Mouse (Mus musculus) ovary, adult 18-20 months (tissue): ENCODE measurements at regions not wholly inside any gene's neighbourhood (a gene's known extent, or its start where the extent isn't known, plus 50 kb on each side); places are given as distances from the start of the nearest gene placed in this dataset.

Experiments
- DNase-seq: peaks from one replicate; pipeline ENCODE4 v3.0.0; 2022; ENCODE audit warnings: low spot score, mixed read lengths

- no peak for DNase-seq
Observed at GRCm38 (mm10) chr8:88972993-88973690, 70.8 kb downstream of the Sall1 start.

DNA sequence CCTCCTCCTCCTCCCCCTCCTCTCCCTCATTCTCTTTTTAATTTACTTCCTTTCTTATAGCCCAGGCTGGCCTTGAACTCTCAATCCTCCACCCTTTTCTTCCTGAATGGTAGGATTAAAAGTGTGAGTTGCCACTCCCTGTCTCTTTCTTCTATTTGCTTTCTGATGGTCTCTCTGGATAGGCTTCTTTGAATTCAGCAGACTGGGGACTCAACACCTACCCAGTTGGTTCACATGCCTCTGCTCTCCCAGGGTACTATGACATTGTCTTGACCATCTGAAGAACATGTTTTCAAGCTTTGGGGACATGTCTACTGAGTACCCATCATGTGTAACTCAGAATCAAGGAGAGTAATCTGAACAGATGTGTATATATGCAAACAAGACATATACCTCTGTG is 85.1 kb downstream of the Sall1 start:
- DNase-seq: no peak

DNA sequence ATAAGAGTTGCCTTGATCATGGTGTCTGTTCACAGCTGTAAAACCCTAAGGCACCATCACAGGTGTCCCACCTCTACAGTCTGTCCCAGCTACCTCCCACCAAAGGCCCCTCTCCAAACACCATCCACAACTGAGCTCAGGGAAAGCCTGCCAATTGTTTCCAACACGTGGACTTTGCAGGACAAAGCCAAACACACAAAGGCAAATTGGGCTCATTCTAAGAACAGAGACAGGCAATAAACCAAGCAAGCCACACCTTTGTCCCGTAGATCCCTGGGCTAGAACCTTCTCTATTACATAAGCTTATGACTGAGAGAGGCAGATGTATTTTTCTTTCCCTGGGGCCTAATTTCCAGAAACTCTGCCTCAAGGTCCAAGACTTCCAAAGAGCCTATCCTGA is 90.8 kb downstream of the Sall1 start:
- no peak for DNase-seq

DNA sequence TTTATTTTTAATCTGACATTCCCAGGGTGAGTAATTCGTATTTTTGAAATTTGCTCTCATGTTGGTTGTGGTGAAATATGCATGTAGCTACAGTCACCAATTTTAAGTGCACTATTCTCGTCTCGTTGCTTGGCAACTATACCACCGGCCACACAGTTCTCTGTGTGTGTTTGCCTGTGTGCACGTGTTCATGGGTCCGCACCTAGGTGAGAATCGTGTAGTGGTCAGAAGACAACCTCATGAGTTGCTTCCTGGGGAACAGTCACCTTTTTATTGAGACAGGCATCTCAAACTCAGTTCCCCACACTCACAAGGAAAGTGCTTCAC is 92.2 kb downstream of the Sall1 start:
- DNase-seq: no peak

GRCm38 (mm10) chr8:88951145-88951828 is 92.7 kb downstream of the Sall1 start:
- DNase-seq: no peak

DNA sequence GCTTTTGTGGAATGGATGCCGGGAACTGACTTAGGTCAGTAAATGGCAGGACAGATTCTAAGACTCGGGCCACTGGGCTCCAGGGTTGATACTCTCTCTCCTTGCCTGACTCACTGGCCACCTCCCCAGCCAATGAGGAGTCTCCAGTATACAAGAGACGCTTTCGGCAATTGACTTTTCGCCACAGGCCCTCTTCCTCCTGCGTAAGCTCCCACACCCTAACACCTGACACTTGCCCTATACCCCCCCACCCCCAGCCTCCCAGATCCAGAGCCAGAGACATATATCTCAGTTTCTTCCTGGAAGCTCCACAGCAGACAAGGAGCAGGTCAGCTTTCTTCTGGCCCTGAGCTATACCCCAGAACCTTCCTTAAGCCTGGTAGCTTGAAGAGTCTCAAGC is 94.0 kb downstream of the Sall1 start:
- no peak for DNase-seq

DNA sequence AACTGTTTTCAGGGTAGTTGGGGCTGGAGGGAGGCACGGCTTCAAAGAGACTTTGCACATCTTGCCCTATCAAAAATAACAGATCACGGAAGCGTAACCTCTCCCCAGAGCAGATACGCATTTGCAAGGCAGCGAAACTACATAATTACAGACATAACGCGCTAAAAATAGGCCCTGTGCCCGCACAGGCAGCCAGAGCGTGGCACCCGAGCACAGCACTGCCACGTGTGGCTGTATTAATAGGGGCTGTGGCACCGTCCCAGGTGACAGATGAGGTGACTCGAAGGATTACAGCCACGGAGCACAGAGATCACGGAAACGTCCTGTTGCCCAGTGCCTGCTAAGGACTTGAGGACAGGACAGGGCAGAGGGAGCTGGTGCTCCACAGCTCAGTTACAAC is 95.0 kb downstream of the Sall1 start:
- no peak for DNase-seq

DNA sequence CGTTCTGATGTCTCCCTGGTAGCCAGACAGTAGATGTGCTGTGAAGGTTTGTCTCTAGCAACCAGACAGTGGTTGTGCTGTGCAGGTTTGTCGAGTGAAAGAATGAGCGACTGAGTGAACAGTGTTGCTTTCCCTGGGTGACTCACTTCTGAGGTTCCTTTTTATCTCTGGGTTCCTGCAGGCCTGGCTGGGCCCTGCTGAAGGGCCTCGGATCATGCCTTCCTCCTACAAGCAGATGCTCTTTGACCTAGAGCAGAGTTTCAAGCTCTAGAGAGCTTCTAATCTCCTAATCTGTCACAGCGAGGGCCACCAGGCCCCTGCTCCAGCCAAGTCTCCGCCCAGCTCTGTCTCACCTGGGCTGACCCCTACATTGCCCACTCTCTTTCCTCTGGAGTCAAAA is 95.6 kb downstream of the Sall1 start:
- DNase-seq: no peak

GRCm38 (mm10) chr8:88947384-88947783 is 96.6 kb downstream of the Sall1 start:
- no peak for DNase-seq

GRCm38 (mm10) chr8:88945656-88946055 is 98.3 kb downstream of the Sall1 start:
- no peak for DNase-seq

- no peak for DNase-seq
Observed at GRCm38 (mm10) chr8:88944038-88944437, 99.9 kb downstream of the Sall1 start.

DNA sequence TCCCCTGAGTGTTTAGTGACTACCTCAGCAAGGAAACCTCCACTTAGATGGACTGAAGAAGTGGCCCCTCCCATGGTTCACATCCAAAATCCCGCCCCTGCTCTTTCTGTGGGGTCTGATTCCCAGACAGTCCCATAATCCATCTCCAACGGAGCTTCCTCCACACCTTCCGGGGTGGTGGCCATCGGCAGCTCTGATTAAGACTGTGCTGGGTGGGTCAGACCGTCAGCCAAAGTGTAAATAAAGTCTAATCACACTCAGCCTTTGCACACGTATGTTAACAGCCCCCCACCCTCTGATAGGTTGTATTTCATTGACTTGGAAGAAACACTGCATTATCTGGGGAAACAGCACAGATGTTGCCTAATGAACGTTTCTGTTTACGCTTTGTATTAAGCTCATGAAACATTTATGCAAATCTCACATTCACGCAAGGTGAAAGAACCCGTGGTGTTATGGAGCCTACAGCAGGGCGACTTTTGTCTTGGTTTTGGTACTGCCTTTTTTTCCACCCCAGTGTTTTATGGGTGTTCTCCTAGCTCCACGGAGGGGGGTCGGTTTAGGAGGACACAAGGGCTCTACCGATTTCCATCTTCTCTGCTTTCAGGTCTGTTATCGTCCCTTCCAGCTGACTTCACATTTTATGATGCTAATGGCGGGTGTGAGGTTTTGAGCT is 104.8 kb downstream of the Sall1 start:
- DNase-seq: no peak

DNA sequence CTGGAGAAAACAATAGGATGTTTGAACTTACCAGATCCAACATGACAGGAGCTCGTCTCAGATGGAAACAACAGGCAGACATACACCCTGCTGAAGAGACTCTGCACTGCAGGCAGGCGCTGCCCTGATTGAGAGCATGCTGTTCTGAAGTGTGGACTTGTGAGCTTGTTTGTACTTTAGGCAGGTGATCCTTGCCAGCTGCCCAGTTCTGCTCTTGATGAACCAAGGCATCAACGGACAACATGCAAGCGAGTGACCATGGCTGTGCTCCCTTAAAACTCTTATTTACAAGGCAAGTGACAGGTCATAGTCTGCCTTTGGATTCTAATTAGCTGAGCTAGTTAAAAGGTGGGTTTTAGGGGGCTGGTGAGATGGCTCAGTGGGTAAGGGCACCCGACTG is 109.3 kb downstream of the Sall1 start:
- no peak for DNase-seq

- DNase-seq: no peak
Observed at GRCm38 (mm10) chr8:88931050-88931449, 112.9 kb downstream of the Sall1 start.

GRCm38 (mm10) chr8:88930370-88930769 is 113.6 kb downstream of the Sall1 start:
- DNase-seq: no peak

DNA sequence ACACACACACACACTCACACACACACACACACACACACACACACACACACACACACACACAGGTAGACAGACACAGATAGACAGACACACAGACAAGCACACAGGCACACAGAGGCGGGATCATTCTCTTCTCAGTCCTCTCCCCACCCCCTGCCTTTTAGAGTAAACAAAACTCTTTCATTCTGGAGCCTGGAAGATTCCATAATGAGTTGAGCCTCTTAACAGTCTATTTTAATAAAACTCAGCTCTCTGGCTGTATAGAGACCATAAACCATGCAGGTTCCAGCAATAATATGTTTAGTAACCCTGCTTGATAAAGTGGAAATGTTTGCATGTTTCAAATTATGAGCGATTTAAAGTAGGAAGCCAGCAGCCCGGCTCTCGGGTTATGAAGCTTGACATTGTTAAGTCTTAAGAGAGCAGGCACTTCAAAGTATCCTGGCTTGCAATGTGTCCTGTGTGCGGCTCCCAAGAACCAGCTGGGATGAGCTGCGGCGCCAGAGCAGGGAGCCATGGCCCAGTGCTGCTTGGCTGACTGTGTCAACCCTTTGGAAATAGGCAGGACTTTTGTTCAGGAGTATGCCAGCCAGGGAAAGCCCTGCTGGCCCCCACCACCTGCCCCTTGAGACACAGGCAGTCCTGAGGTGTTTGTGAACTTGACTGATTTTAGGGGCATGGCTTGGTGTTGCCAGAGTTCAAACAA is 115.1 kb downstream of the Sall1 start:
- DNase-seq: no peak

- peak; percentile 4 for DNase-seq
Observed at GRCm38 (mm10) chr8:88922840-88923239, 121.1 kb downstream of the Sall1 start.

- no peak for DNase-seq
Observed at GRCm38 (mm10) chr8:88921967-88922366, 122.0 kb downstream of the Sall1 start.

DNA sequence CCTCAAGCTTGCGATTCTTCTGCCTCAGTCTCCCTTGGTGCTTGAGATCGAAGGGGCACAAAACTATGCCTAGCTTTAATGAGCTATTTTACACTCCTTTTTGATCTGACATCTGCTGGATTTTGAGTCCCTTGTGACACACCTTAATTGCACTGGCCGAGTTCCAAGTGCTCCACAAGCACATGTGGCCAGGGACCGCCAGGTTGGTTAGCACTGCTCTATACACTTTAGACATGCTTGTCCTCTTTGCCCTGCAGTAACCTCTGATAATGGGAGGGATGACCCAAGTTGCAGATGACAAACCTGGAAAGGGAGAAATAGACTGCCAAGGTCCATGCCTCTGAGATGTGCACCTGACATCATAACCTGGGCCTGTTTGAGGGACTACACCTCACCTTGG is 124.7 kb downstream of the Sall1 start:
- no peak for DNase-seq

- no peak for DNase-seq
Observed at GRCm38 (mm10) chr8:88916064-88916463, 127.9 kb downstream of the Sall1 start.

- no peak for DNase-seq
Observed at GRCm38 (mm10) chr8:88914657-88915056, 129.3 kb downstream of the Sall1 start.

DNA sequence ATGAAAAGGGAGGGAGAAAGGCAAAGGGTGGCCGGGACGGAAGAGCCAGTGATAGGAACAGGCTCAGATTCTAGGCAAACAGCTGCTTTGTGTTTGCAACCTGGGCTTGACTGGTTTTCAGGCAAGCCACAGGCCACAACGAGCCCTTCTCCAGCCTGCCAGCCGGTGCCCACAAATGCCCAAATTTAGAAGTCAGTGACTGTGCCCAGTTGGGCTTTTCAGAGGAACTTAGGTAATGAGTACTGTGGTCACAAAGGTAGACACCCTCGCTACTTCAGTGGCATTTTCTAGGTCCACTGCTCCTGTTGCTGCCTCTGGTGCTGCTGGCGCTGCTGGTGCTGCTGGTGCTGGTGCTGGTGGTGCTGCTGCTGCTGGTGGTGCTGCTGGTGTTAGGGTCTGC is 129.8 kb downstream of the Sall1 start:
- DNase-seq: no peak

- no peak for DNase-seq
Observed at GRCm38 (mm10) chr8:88906244-88906643, 137.7 kb downstream of the Sall1 start.
